Mouse (Mus musculus): ENCODE measurements around the gene Hoxc4. TPM values are rescaled to one million over a fixed set of nuclear protein-coding genes. Genes with fewer than 3 reads are reported as not detected.

Gene Hoxc4
- polyA plus RNA-seq, 1 experiment from 2014 or later, result 1.4 TPM

DNA sequence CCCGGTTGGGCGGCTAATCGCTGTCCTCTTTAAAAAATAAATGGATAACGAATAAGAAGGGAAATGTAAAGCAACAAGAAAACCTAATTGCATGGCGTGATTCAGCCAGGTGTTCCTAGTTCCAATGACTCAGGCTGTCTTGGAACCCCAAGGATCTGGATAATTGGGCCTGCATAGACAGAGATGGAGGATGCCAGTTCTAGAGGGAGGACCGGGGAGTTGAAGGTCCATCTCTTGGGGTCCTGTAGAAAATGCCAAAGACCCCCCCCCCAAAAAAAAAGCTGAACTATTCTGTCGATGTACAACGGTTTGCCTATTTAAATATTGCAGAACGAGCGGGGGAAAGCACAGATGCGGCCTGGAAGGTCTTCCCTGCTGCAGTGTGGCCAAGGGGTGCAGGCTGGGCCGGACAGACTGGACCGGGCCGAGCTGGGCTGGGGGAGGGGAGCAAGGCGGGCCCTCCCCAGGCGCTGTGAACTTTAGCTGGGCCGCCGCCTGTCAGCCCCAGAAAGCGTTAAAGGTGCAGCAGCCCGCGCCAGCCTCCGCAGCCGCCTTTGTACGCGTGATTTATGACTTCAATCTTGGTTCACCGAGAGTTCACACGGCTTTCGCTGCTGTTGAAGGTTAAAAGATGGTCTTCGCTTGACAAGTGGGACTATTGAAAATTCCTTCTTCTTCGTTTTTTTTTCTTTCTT, 42.5 kb downstream of the Hoxc4 start:
- Histone ChIP-seq H3K9ac (ENCODE audit: low read length) (no peak overlapping the region), H3K9me3 (ENCODE audit: control insufficient read depth, low read length) (no peaks in the 10 kb centered on the region), H3K4me3 (ENCODE audit: low read length) (no peak overlapping the region), H3K4me1 (replicated peaks; ENCODE audit: control insufficient read depth, insufficient read depth, low read length) (no peaks in the 10 kb centered on the region), H3K4me2 (ENCODE audit: low read depth, low read length) (peak overlapping the region; percentile 36), H3K27me3 (ENCODE audit: control insufficient read depth, insufficient read depth, low read depth, low read length) (peaks cover 58% of the 10 kb centered on the region), H3K36me3 (ENCODE audit: control insufficient read depth, insufficient read depth, low read length) (no peaks in the 10 kb centered on the region), H3K27ac (ENCODE audit: low read length) (no peak overlapping the region)
- 0 out of 2 replicates have a peak, but pooled peaks have one; percentile 34 for ATAC-seq (ENCODE audit: low read depth)
- WGBS, result 3% methylated on average over 28 of the region's 30 CpGs

- H3K36me3 ChIP-seq (ENCODE audit: control insufficient read depth, insufficient read depth, low read length), result no peaks in the 10 kb centered on the region
- no peak for ATAC-seq (ENCODE audit: low read depth)
- H3K4me2 ChIP-seq (ENCODE audit: low read depth, low read length), result no peak overlapping the region
- WGBS, result 24% methylated on average over 2 of the region's 2 CpGs
- no peaks in the 10 kb centered on the region for H3K4me1 ChIP-seq (replicated peaks; ENCODE audit: control insufficient read depth, insufficient read depth, low read length)
- no peak overlapping the region for H3K9ac ChIP-seq (ENCODE audit: low read length)
- peaks cover 52% of the 10 kb centered on the region for H3K27me3 ChIP-seq (ENCODE audit: control insufficient read depth, insufficient read depth, low read depth, low read length)
- H3K9me3 ChIP-seq (ENCODE audit: control insufficient read depth, low read length), result no peaks in the 10 kb centered on the region
- H3K27ac ChIP-seq (ENCODE audit: low read length), result no peak overlapping the region
- H3K4me3 ChIP-seq (ENCODE audit: low read length), result no peak overlapping the region
Measured at GRCm38 (mm10) chr15:103061988-103062387, 43.3 kb downstream of the Hoxc4 start.

GRCm38 (mm10) chr15:103065642-103066041, 46.9 kb downstream of the Hoxc4 start:
- H3K9me3 ChIP-seq (ENCODE audit: control insufficient read depth, low read length), result no peaks in the 10 kb centered on the region
- ATAC-seq (ENCODE audit: low read depth), result no peak
- H3K27ac ChIP-seq (ENCODE audit: low read length), result no peak overlapping the region
- H3K27me3 ChIP-seq (ENCODE audit: control insufficient read depth, insufficient read depth, low read depth, low read length), result peaks cover 49% of the 10 kb centered on the region
- H3K4me2 ChIP-seq (ENCODE audit: low read depth, low read length), result no peak overlapping the region
- no peak overlapping the region for H3K9ac ChIP-seq (ENCODE audit: low read length)
- WGBS, result 14% methylated on average over 7 of the region's 7 CpGs
- H3K36me3 ChIP-seq (ENCODE audit: control insufficient read depth, insufficient read depth, low read length), result no peaks in the 10 kb centered on the region
- no peak overlapping the region for H3K4me3 ChIP-seq (ENCODE audit: low read length)
- H3K4me1 ChIP-seq (replicated peaks; ENCODE audit: control insufficient read depth, insufficient read depth, low read length), result no peaks in the 10 kb centered on the region

GRCm38 (mm10) chr15:103067701-103068100, 49.0 kb downstream of the Hoxc4 start:
- no peaks in the 10 kb centered on the region for H3K36me3 ChIP-seq (ENCODE audit: control insufficient read depth, insufficient read depth, low read length)
- H3K27ac ChIP-seq (ENCODE audit: low read length), result no peak overlapping the region
- ATAC-seq (ENCODE audit: low read depth), result no peak
- no peak overlapping the region for H3K4me2 ChIP-seq (ENCODE audit: low read depth, low read length)
- no peaks in the 10 kb centered on the region for H3K4me1 ChIP-seq (replicated peaks; ENCODE audit: control insufficient read depth, insufficient read depth, low read length)
- WGBS, result 43% methylated on average over 4 of the region's 4 CpGs
- H3K27me3 ChIP-seq (ENCODE audit: control insufficient read depth, insufficient read depth, low read depth, low read length), result peaks cover 36% of the 10 kb centered on the region
- H3K9me3 ChIP-seq (ENCODE audit: control insufficient read depth, low read length), result no peaks in the 10 kb centered on the region
- no peak overlapping the region for H3K9ac ChIP-seq (ENCODE audit: low read length)
- H3K4me3 ChIP-seq (ENCODE audit: low read length), result no peak overlapping the region

GRCm38 (mm10) chr15:103069173-103069572, 50.4 kb downstream of the Hoxc4 start:
- WGBS, result 3% methylated on average over 18 of the region's 18 CpGs
- ATAC-seq (ENCODE audit: low read depth), result peak; percentile 51
- H3K27ac ChIP-seq (ENCODE audit: low read length), result no peak overlapping the region
- 0 out of 2 replicates have a peak overlapping the region, but pooled peaks have one; percentile 7 for H3K9ac ChIP-seq (ENCODE audit: low read length)
- peak overlapping the region; percentile 29 for H3K4me3 ChIP-seq (ENCODE audit: low read length)
- no peaks in the 10 kb centered on the region for H3K9me3 ChIP-seq (ENCODE audit: control insufficient read depth, low read length)
- no peaks in the 10 kb centered on the region for H3K4me1 ChIP-seq (replicated peaks; ENCODE audit: control insufficient read depth, insufficient read depth, low read length)
- H3K36me3 ChIP-seq (ENCODE audit: control insufficient read depth, insufficient read depth, low read length), result no peaks in the 10 kb centered on the region
- H3K4me2 ChIP-seq (ENCODE audit: low read depth, low read length), result peak overlapping the region; percentile 53
- H3K27me3 ChIP-seq (ENCODE audit: control insufficient read depth, insufficient read depth, low read depth, low read length), result peaks cover 28% of the 10 kb centered on the region

GRCm38 (mm10) chr15:103071266-103071665, 52.5 kb downstream of the Hoxc4 start:
- ATAC-seq (ENCODE audit: low read depth), result no peak

GRCm38 (mm10) chr15:103074663-103075415, 56.1 kb downstream of the Hoxc4 start:
- Histone ChIP-seq H3K4me1 (replicated peaks; ENCODE audit: control insufficient read depth, insufficient read depth, low read length) (no peaks in the 10 kb centered on the region), H3K4me2 (ENCODE audit: low read depth, low read length) (no peak overlapping the region), H3K9ac (ENCODE audit: low read length) (no peak overlapping the region), H3K4me3 (ENCODE audit: low read length) (no peak overlapping the region), H3K9me3 (ENCODE audit: control insufficient read depth, low read length) (no peaks in the 10 kb centered on the region), H3K27me3 (ENCODE audit: control insufficient read depth, insufficient read depth, low read depth, low read length) (peaks cover 14% of the 10 kb centered on the region), H3K27ac (ENCODE audit: low read length) (no peak overlapping the region), H3K36me3 (ENCODE audit: control insufficient read depth, insufficient read depth, low read length) (no peaks in the 10 kb centered on the region)
- ATAC-seq (ENCODE audit: low read depth), result no peak
- 8% methylated on average over 11 of the region's 11 CpGs for WGBS

More at GRCm38 (mm10) chr15:103071266-103071665, 52.5 kb downstream of the Hoxc4 start:
- Histone ChIP-seq H3K4me2 (ENCODE audit: low read depth, low read length) (no peak overlapping the region), H3K4me3 (ENCODE audit: low read length) (no peak overlapping the region), H3K36me3 (ENCODE audit: control insufficient read depth, insufficient read depth, low read length) (no peaks in the 10 kb centered on the region), H3K27ac (ENCODE audit: low read length) (no peak overlapping the region), H3K9me3 (ENCODE audit: control insufficient read depth, low read length) (no peaks in the 10 kb centered on the region), H3K9ac (ENCODE audit: low read length) (no peak overlapping the region), H3K27me3 (ENCODE audit: control insufficient read depth, insufficient read depth, low read depth, low read length) (peaks cover 30% of the 10 kb centered on the region), H3K4me1 (replicated peaks; ENCODE audit: control insufficient read depth, insufficient read depth, low read length) (no peaks in the 10 kb centered on the region)
- 28% methylated on average over 5 of the region's 5 CpGs for WGBS

- no peaks in the 10 kb centered on the region for H3K36me3 ChIP-seq (ENCODE audit: control insufficient read depth, insufficient read depth, low read length)
- ATAC-seq (ENCODE audit: low read depth), result no peak
- no peak overlapping the region for H3K9ac ChIP-seq (ENCODE audit: low read length)
- H3K4me3 ChIP-seq (ENCODE audit: low read length), result no peak overlapping the region
- no peak overlapping the region for H3K27ac ChIP-seq (ENCODE audit: low read length)
- no peaks in the 10 kb centered on the region for H3K9me3 ChIP-seq (ENCODE audit: control insufficient read depth, low read length)
- H3K27me3 ChIP-seq (ENCODE audit: control insufficient read depth, insufficient read depth, low read depth, low read length), result peaks cover 23% of the 10 kb centered on the region
- 83% methylated on average over 2 of the region's 2 CpGs for WGBS
- H3K4me2 ChIP-seq (ENCODE audit: low read depth, low read length), result no peak overlapping the region
- H3K4me1 ChIP-seq (replicated peaks; ENCODE audit: control insufficient read depth, insufficient read depth, low read length), result no peaks in the 10 kb centered on the region
Measured at GRCm38 (mm10) chr15:103077673-103078072, 58.9 kb downstream of the Hoxc4 start.

DNA sequence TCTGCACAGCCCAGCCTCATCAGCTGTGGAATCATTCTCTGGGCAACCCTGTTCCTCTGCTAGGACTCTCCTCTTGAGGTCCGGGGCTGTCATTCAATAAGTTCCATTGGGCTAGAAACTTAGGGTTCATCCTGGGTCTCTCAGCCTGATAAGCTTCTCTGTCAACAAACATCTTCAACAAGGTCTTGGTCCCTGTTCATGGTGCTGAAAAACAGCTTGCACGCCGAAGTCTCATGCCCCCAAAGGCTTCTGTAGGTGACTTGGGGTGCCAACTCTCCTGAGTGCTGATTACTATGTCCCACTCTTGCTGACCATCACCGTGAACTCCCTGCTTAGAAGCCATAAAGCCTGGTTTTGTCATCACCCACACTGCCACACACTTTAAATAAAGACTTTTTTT, 63.9 kb downstream of the Hoxc4 start:
- H3K27me3 ChIP-seq (ENCODE audit: control insufficient read depth, insufficient read depth, low read depth, low read length), result peaks cover 64% of the 10 kb centered on the region

More for the DNA sequence above, 63.9 kb downstream of the Hoxc4 start:
- 24% methylated on average over 4 of the region's 4 CpGs for WGBS
- ATAC-seq (ENCODE audit: low read depth), result no peak
- Histone ChIP-seq H3K4me2 (ENCODE audit: low read depth, low read length) (no peak overlapping the region), H3K4me1 (replicated peaks; ENCODE audit: control insufficient read depth, insufficient read depth, low read length) (peaks cover 3% of the 10 kb centered on the region; the same call in 1 of the 2 replicates), H3K27ac (ENCODE audit: low read length) (no peak overlapping the region), H3K9ac (ENCODE audit: low read length) (no peak overlapping the region), H3K36me3 (ENCODE audit: control insufficient read depth, insufficient read depth, low read length) (no peaks in the 10 kb centered on the region), H3K4me3 (ENCODE audit: low read length) (no peak overlapping the region), H3K9me3 (ENCODE audit: control insufficient read depth, low read length) (no peaks in the 10 kb centered on the region)
